Mouse (Mus musculus) heart, postnatal 36 days (tissue): Measurements from ENCODE around the gene Atxn7l3. TPM values are rescaled to one million over a fixed set of nuclear protein-coding genes. Genes with fewer than 3 reads are reported as not detected.
A peak's percentile ranks its signal among the peaks of the same experiment; 100 is the strongest.

Experiments used
- DNase-seq, 2 experiments: peaks; one replicate each; pipeline ENCODE4 v3.0.0; 2021 to 2022
- intact Hi-C: fragments of 180-260 bp; cut with DNase I; formaldehyde crosslinking; loops from one replicate; pipeline ENCODE4 v1.15.1; 2025
- total RNA-seq, 2 experiments: library from RNA; stranded (reverse); gene quantifications; 2 replicates each; pipeline ENCODE4 v1.2.3; 2021

Atxn7l3 gene
- total RNA-seq, 2 experiments from 2014 or later: 22.9 to 24.2 TPM

DNA sequence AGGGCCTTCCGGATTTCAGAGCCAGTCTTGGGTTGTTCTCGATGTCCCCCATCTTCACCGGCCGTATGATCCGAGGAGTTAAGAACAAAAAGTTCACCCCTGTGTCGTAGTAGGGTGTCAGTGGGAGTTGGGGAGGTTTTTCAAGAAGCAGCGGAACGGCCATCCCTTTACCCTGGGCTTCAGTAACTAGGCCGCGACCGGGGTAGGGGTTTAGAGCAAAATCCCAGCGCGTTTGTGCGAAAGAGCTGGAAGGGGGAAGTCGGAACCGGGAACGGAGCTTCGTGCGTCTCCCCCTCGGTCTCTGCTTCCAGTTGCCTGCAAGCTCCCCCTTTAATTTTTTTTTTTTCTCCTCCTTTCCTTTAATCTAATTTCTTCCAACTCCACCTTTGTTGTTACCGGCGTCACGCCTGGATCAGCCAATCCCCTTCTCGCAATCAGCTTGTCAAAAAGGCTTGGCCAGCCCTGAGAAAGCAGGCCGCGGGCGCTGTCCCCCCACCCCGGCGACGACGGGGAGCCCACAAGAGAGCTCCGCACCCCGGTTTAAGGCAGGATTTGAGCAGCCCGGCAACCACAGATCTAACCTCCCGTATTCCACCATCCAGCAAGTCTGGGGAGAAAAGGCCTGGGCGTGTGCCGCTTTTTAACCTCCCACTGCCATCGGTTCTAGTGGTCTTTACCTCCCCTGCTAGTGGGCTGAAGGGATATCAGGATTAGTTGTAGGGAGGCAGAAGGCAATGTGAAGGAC lies 23.7 kb upstream of the Atxn7l3 start:
- peak; percentile 83 to 86 for DNase-seq
- intact Hi-C loops: loop anchor here (1.0 to 5.0 kb wide), 3 partner anchors 15 to 237 kb away; partner anchors contain the start of gene Gpatch8

DNA sequence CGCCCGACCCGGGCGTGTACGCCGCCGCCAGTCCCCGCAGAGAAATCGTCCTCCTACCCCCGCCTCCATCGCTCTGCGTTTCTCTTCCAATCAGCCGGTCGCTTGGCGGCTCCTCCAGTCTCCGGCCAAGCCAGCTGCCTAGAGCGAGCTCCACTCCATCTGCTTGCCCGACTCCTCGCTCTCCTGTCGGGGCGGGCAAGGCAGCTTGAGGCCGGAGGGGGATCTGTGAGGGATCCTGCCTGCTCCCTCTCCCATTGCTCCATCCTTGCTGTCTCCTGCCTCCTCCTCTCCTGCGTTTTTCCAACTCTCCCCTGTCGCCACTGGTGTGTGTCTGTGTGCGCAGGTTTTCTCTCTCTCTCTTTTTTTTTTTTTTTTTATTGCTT lies 23.0 kb upstream of the Atxn7l3 start, which contains the start of gene Ubtf:
Ubtf (minus strand) TSS at position 333 of the 383 bp plus-strand sequence.
- intact Hi-C loops: loop anchor here (5.0 kb wide), 1 partner anchor 238 kb away; the partner anchor contains the start of gene Gpatch8
- DNase-seq: peak; percentile 76 to 87

DNA sequence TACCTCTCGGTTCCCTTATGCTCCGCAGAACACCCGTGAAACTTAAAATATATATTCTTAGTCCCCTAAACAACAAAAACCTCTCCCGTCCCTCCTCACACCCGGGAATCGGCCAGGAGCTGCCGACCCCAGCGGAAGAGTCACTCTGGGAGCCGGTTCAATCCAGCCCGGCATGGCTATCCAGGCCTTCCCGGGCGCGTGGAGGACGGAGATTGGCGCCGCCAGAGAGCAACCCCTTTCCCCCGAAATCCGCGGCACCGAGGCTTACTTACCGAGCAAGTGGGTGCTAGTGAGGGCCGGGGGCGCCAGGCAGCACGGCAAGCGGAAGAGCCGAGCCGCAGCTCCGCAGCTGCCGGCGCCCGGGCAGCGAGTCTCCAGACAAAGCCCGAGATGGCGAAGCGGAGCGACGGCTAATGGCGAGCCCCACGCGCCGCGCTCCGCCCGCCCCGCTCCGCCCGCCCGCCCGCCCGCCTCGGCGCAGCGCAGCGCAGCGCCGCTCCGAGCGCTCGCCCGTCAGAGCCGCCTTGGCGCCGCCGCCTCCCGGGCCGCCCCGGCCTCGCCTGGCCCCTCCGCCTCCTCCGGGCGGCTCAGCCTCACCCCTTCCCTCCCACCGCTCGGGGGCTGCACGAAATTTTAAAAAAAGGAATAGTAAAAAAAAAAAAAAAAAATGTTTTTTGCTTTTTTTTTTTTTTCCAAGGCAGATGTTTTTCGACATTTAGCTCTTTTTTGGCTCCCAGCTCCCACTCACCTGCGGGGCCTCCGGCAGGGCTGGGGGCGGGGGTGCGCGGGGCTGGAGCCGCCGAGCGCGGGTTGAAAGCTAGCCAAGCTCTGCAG lies 22.4 kb upstream of the Atxn7l3 start:
- peak; percentile 65 to 83 for DNase-seq
- intact Hi-C loops: loop anchor here (5.0 kb wide), 1 partner anchor 239 kb away; the partner anchor contains the start of gene Gpatch8

GRCm38 (mm10) chr11:102317901-102318575 lies 21.6 kb upstream of the Atxn7l3 start:
- peak; percentile 71 to 89 for DNase-seq
- intact Hi-C loops: loop anchor here (2.0 to 5.0 kb wide), 2 partner anchors 21 to 239 kb away; partner anchors contain the start of genes Atxn7l3 and Gpatch8

DNA sequence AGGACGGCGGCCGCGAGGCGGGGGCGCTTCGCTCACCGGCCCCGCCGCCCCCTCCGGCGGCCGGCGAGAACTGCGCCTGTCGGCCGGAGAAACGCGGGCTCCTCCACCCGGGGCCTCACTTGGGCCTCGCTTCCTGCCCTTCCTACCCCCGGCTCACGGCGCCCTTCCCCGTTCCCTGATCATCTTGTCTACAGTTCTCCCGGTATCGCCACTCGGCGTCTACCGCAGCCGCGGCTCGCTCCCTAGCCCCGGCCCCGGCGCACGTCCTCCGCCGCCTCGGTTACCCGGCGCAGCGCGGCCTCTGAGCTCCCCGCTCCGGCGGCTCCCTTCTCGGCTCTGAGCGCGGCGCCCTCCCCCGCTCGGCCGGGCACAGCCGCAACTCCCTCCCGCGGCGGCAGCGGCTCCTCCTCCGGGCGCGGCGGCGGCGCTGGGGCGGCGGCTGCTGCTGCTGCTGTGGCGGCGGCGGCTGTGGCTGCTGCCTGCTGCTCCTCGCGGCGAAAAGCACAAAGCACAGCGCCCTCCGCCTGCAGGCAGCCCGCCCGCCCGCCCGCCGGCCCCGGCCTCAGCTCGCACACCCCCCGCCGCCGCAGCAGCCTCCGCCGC lies 21.0 kb upstream of the Atxn7l3 start:
- intact Hi-C loops: loop anchor here (2.0 to 5.0 kb wide), 2 partner anchors 21 to 240 kb away; partner anchors contain the start of genes Atxn7l3 and Gpatch8
- peak; percentile 63 to 76 for DNase-seq

- peak; percentile 90 to 92 for DNase-seq
These were observed 20.3 kb upstream of the Atxn7l3 start for GRCm38 (mm10) chr11:102316572-102317297.

GRCm38 (mm10) chr11:102315690-102316571 lies 19.5 kb upstream of the Atxn7l3 start:
- intact Hi-C loops: loop anchor here (1.0 to 5.0 kb wide), 3 partner anchors 19 to 241 kb away; partner anchors contain the start of genes Atxn7l3, Gpatch8 and Slc25a39
- no peak for DNase-seq

More at GRCm38 (mm10) chr11:102316572-102317297, 20.3 kb upstream of the Atxn7l3 start:
- intact Hi-C loops: loop anchor here (1.0 to 5.0 kb wide), 3 partner anchors 20 to 241 kb away; partner anchors contain the start of genes Atxn7l3, Gpatch8 and Slc25a39

GRCm38 (mm10) chr11:102314321-102314720 lies 17.9 kb upstream of the Atxn7l3 start:
- intact Hi-C loops: no loop called here
- no peak for DNase-seq

GRCm38 (mm10) chr11:102312586-102312985 lies 16.2 kb upstream of the Atxn7l3 start:
- intact Hi-C loops: no loop called here
- no peak for DNase-seq

DNA sequence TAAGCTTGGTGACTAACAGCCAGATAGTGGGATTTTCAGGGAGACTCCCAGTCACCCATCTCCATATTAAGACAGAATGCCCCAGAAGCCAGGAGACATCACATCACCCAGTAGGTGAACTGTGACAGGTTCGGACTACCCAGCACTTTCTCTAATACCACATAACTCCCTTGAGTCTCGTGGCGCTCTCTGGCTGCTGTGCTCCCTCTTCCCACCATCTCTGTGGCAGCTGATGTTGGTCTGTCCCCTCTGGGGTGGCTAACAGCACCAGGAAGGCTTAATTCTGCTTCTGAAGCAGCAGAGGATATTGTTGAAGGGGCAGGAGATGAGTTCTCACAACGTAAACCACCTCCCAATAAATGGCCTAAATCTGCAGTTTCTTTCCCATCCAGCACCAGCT lies 15.5 kb upstream of the Atxn7l3 start:
- intact Hi-C loops: no loop called here
- DNase-seq: no peak

DNA sequence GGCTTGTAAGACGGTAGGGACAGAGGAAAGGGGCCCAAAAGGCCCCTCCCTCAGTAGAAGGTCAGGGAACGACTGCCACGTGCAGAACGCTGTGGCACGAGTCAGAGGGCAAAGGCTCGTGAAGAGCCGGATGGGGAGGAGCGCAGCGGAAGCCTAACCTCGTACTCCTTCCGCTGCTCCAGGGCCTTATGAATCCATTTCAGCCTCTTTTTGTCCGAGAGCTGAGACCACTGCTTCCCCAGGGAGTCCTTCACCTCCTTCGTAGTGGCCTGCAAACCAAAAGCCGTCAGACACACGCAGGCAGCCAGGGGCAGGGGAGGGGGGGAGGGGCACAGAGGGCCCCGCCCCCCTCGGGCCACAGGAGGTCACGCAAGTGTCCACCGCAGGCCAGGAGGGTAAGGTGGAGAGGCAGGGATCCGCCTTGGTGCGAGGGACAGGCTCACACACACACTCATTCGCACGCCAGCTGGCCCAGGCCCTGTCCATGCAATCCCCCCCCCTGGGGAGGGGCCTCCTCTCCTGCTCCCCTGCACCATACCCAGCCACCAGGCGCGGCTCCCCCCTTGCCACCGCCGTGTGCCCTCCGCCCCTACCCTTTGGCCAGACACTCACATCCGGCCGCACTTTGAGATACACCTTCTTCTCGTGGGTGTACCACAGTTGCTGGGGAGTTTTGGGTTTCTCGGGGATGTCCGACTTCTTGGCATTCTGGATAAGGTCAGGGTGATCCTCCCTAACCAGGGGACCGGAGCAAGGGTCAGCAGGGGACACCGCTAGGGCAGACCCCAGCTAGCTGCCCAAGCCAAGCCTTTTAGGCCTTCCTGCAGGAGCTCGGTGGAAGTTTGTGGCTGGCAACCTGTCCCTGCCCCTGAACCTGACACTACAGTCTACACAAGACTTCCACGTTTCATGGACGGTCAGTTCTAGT lies 14.6 kb upstream of the Atxn7l3 start:
- intact Hi-C loops: no loop called here
- no peak for DNase-seq

DNA sequence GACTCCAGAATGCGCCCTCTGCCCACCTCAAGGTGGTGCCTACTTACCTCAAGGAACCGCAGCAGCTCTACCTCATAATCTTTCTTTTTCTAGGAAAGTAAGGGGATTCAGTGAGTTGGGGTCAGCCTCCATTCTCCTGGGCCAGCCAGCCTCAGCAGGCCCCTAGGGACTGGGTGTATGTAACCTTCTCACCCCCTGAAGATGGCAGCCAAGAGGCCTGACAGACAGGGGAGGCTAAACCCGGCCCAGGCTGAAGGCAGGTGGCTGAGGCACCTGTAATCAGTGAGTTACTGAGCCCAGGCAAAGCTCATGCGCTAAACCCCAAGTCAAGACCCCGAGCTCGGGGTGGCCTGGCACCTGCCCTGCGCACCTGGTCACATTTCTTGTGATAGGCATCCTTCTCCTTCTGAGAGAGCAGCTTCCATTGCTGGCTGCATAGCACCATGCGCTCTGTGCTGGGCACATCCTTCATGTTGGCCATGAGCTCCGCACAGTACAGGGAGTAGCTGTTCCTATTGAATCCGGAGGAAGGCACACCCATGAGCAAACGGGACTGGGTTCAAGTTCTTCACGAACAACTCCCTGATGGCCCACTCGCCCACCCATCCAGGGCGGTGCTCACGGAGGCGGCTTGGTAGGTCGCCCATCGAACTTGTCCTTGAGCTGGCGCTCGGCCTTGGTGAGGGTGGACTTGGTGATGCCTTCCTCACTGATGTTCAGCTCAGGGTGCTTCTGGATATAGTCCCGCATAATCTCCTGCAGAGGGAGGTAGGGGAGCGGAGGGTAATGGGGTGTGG lies 13.6 kb upstream of the Atxn7l3 start:
- intact Hi-C loops: loop anchor here (1.0 to 2.0 kb wide), 2 partner anchors 101 to 121 kb away; partner anchors contain the start of gene Grn
- no peak for DNase-seq

GRCm38 (mm10) chr11:102308979-102309378 lies 12.5 kb upstream of the Atxn7l3 start:
- intact Hi-C loops: loop anchor here (1.0 to 2.0 kb wide), 2 partner anchors 102 to 122 kb away; partner anchors contain the start of gene Grn
- peak; percentile 96 to 97 for DNase-seq

- intact Hi-C loops: loop anchor here (2.0 kb wide), 1 partner anchor 123 kb away; the partner anchor contains the start of gene Grn
- DNase-seq: no peak
These were observed 11.7 kb upstream of the Atxn7l3 start for GRCm38 (mm10) chr11:102308104-102308503.

DNA sequence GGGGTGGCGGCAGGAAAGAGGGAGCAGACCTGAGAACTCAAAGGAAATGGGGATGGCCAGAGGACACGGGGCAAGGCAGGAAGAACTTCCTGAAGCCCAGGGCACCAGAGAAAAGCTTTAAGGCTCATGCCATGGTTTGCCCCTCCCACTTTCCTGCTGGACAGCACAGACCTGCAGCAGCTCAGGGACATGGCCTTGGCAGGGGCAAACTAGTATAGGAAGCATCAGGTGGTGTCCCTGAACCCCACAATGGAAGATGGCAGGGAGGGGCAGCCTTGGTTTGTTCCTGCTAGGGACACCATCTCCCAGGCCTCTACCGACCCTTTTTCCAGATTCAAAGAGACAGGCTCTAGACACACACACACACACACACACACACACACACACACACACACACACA lies 8.9 kb upstream of the Atxn7l3 start:
- intact Hi-C loops: no loop called here

DNA sequence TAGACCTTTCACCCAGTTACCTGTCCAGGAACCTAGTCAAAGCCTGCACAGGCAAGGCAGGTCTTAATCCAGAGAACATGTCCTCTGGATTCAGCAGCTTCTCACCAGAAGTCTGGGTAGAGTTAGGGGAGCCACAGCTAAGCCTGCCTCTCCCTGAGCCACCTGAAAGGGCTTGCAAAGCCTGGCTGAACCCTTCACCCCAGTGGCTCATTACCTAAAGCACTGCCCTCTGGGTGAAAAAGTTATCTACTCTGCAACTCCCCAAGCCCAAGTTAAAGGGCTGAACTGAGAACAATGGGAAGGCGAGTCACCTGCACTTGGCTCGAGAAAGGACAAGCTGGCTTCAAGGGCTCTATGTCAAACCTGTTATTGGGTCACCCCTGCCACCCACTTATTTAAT lies 7.7 kb upstream of the Atxn7l3 start:
- no peak for DNase-seq
- intact Hi-C loops: no loop called here

More for the DNA sequence above, 8.9 kb upstream of the Atxn7l3 start:
- DNase-seq: no peak
